Mouse (Mus musculus) midbrain, embryonic 15.5 days (tissue): ENCODE results near the gene Mus81. TPM values are rescaled to one million over a fixed set of nuclear protein-coding genes. Genes with fewer than 3 reads are reported as not detected.
A peak's percentile ranks its signal among the peaks of the same experiment; 100 is the strongest.
"Not testable (repeated sequence)": the region's sequence is repeated elsewhere in the genome, so short reads cannot be mapped to it uniquely, and the experiment has no call there.

Source experiments
- ATAC-seq: fragments of 200-750 bp; cut with Nextera tagmentation; replicated peaks from 2 replicates; pipeline ENCODE4 v1.8.0; 2017; ENCODE audit warnings: moderate TSS enrichment
- H3K27ac ChIP-seq: fragments of 300-500 bp; sonication (generic); 2 replicates; pipeline ENCODE4 v1.5.1; 2015; ENCODE audit warnings: mild to moderate bottlenecking, inconsistent platforms
- H3K27me3 ChIP-seq: fragments of 300-500 bp; sonication (generic); replicated peaks from 2 replicates; pipeline ENCODE4 v1.6.1; 2015; ENCODE audit warnings: inconsistent platforms
- H3K36me3 ChIP-seq: fragments of 300-500 bp; sonication (generic); replicated peaks from 2 replicates; pipeline ENCODE4 v1.6.1; 2015; ENCODE audit warnings: inconsistent platforms
- H3K4me1 ChIP-seq: fragments of 300-500 bp; sonication (generic); 2 replicates; pipeline ENCODE4 v1.6.1; 2015; ENCODE audit warnings: inconsistent platforms
- H3K4me2 ChIP-seq: fragments of 300-500 bp; sonication (generic); 2 replicates; pipeline ENCODE4 v1.6.1; 2015; ENCODE audit warnings: inconsistent platforms, mild to moderate bottlenecking, moderate library complexity
- H3K4me3 ChIP-seq: fragments of 300-500 bp; sonication (generic); 2 replicates; pipeline ENCODE4 v1.5.1; 2015; ENCODE audit warnings: mild to moderate bottlenecking, inconsistent platforms
- H3K9ac ChIP-seq: fragments of 300-500 bp; sonication (generic); 2 replicates; pipeline ENCODE4 v1.6.1; 2015; ENCODE audit warnings: mild to moderate bottlenecking, inconsistent platforms
- H3K9me3 ChIP-seq: fragments of 300-500 bp; sonication (generic); 2 replicates; pipeline ENCODE4 v1.6.1; 2016; ENCODE audit warnings: inconsistent platforms
- WGBS: fragments of 180-500 bp; shearing (Covaris S2); methylation state at CpG from one replicate; pipeline ENCODE4 v1.1.7; 2015; ENCODE audit warnings: mixed read lengths; 5-methylcytosine and 5-hydroxymethylcytosine counted together
- polyA plus RNA-seq: library from polyadenylated mRNA; unstranded; fragments of >200 nt; fragmentation: Nextera tagmentation; extraction: Ambion mirVana; gene quantifications from 2 replicates; pipeline ENCODE4 v1.2.1, GENCODE M21; 2015

Gene Mus81
- polyA plus RNA-seq, 1 experiment from 2014 or later: 54.3 TPM

DNA sequence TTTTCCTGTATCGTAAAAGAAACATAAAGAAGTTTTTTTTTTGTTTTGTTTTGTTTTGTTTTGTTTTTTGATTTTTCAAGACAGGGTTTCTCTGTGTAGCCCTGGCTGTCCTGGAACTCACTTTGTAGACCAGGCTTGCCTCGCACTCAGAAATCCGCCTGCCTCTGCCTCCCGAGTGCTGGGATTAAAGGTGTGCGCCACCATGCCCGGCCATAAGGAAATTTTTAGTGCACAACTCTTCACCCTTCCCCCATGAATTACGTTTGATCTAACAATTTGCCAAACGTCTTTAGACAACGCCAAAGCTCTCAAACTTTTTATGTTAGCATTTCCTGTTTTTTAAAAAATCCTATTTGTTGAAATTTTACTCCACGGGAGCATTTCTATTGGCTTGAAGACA is 1.5 kb upstream of the Mus81 start:
- WGBS: 48% methylated on average over 10 of the region's 10 CpGs
- H3K27ac ChIP-seq: peak overlapping the region; percentile 96

DNA sequence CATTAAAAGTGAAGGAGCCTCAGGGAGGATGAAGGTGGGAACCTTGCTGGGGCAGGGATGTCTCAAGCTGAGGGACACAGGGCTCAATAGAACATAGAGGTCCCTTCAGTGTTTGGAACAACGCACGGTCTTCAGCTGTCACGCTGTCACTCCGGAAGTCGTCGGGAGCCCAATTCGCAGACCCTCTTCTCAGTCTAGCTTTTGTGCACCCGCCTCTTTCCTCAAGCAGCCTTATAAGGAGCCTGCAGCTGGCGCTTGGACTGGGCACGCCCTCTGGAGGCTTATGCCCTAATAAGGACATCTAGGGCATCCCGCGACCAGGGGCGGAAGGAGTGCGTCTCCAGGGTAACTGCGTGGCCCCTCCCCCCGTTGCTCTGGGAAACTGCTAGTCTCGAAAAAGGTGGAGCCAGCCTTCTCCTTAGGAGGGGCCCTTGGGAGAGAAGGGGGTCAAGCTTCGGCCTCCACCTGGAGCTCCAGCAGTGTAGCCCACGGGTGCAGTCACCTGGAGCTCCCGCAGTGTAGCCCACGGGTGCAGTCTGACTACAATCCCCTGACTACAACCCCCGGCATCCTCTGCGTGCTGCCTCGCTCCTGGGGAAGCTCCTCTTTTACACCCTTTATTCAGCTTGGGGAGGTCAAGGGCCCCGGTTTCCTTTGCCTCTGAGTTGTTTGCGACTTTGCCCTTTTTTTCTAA is 823 bp upstream of the Mus81 start:
- Histone ChIP-seq H3K9ac (peak overlapping the region; percentile 39), H3K36me3 (peaks cover 15% of the 10 kb centered on the region), H3K9me3 (no peaks in the 10 kb centered on the region), H3K4me3 (peak overlapping the region; percentile 62), H3K27me3 (no peaks in the 10 kb centered on the region), H3K27ac (peak overlapping the region; percentile 96), H3K4me1 (peaks cover 52% of the 10 kb centered on the region), H3K4me2 (peak overlapping the region; percentile 83)
- peak; percentile 75 for ATAC-seq
- WGBS: under 1% methylated on average over 26 of the region's 26 CpGs

More for the DNA sequence above, 1.5 kb upstream of the Mus81 start:
- H3K9ac ChIP-seq, H3K9me3 ChIP-seq, H3K27me3 ChIP-seq, ATAC-seq: not testable (repeated sequence)
- peak overlapping the region; percentile 83 for H3K4me3 ChIP-seq
- H3K4me1 ChIP-seq: peaks cover 52% of the 10 kb centered on the region
- H3K36me3 ChIP-seq: peaks cover 20% of the 10 kb centered on the region
- H3K4me2 ChIP-seq: peak overlapping the region; percentile 83

DNA sequence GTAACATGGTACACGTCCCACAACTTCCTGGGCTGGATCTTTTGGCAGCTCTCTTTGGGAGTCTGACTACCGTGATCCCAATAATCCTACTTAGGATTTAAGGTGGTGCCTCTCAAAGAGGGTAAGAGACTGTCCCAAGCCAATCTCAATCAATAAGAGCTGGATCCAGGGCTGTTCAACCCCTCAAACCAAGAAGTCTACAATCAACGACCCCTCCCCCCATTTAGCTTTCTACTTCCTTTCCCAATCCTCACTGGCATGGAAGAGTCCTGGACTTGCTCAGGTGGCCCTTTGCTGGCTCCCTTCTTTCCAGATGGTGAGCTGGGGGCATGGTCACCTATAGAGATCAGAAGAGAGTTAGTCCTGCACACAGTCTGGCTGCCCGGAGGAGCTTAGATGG is 1.4 kb downstream of the Mus81 start:
- Histone ChIP-seq H3K36me3 (peaks cover 13% of the 10 kb centered on the region; the same call in 1 of the 2 replicates), H3K27me3 (no peaks in the 10 kb centered on the region), H3K27ac (peak overlapping the region; percentile 96; the same call in 1 of the 2 replicates), H3K9ac (no peak overlapping the region), H3K4me3 (0 out of 2 replicates have a peak overlapping the region, but pooled peaks have one; percentile 62), H3K4me2 (peak overlapping the region; percentile 83), H3K4me1 (peaks cover 37% of the 10 kb centered on the region), H3K9me3 (no peaks in the 10 kb centered on the region)
- WGBS: 87% methylated on average over 4 of the region's 4 CpGs
- no peak for ATAC-seq

DNA sequence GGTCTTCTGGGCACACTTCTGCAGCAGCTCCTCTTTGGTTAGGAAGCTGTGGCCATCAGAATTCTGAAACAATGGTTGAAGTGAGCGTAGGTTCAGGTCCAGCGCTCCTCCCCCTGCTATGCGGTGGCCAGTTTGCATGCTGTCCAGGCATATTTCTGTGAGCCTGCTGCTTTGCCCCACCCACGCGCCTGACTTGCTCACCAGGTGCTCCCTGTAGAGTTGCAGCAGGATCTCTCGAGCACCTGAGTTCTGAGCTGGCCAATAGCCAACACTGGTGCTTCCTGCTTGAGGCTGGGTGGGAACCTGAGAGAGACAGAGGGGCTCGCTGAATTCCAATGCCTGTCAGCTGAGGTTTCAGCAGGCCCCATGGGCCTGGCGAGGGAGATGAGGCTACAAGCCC is 1.9 kb downstream of the Mus81 start:
- H3K27me3 ChIP-seq: no peaks in the 10 kb centered on the region
- no peak for ATAC-seq
- no peak overlapping the region for H3K27ac ChIP-seq
- WGBS: 94% methylated on average over 8 of the region's 8 CpGs
- peaks cover 13% of the 10 kb centered on the region; the same call in 1 of the 2 replicates for H3K36me3 ChIP-seq
- no peak overlapping the region for H3K4me2 ChIP-seq
- H3K4me3 ChIP-seq: no peak overlapping the region
- H3K9ac ChIP-seq: no peak overlapping the region
- no peaks in the 10 kb centered on the region for H3K9me3 ChIP-seq
- H3K4me1 ChIP-seq: peaks cover 32% of the 10 kb centered on the region

- no peak overlapping the region for H3K9ac ChIP-seq
- H3K4me3 ChIP-seq: no peak overlapping the region
- no peak overlapping the region for H3K27ac ChIP-seq
- no peak overlapping the region for H3K4me2 ChIP-seq
- no peak for ATAC-seq
- peaks cover 32% of the 10 kb centered on the region for H3K4me1 ChIP-seq
- WGBS: 98% methylated on average over 7 of the region's 7 CpGs
- H3K27me3 ChIP-seq: no peaks in the 10 kb centered on the region
- H3K36me3 ChIP-seq: peaks cover 13% of the 10 kb centered on the region; the same call in 1 of the 2 replicates
- no peaks in the 10 kb centered on the region for H3K9me3 ChIP-seq
Observed at GRCm38 (mm10) chr19:5485821-5486220, 2.4 kb downstream of the Mus81 start.

- Histone ChIP-seq H3K36me3 (peaks cover 13% of the 10 kb centered on the region; the same call in 1 of the 2 replicates), H3K4me2 (no peak overlapping the region), H3K9me3 (no peaks in the 10 kb centered on the region), H3K4me3 (no peak overlapping the region), H3K27me3 (no peaks in the 10 kb centered on the region), H3K9ac (no peak overlapping the region), H3K27ac (no peak overlapping the region), H3K4me1 (peaks cover 32% of the 10 kb centered on the region)
- WGBS: 92% methylated on average over 8 of the region's 8 CpGs
- no peak for ATAC-seq
Observed at GRCm38 (mm10) chr19:5485371-5485770, 2.8 kb downstream of the Mus81 start.

DNA sequence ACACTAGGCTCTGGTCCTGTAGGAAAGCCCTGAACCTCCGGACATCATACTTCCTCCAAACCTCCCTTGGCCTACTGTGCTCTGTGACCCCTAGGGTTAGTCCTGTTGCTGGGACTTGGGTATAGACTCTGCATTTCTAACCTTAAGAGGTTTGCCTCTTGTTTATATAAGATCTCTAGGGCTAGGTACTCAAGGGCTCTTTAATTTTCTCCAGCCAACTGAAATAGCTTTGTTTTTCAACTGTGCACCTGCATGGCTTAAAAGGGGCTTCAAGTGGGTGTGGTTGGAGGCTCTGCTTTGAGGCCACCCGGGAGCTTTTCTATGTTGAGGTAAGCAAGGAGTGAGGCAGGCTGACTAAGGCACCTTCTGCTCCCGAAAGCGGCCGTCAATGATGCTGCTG is 3.7 kb downstream of the Mus81 start:
- H3K4me2 ChIP-seq: no peak overlapping the region
- no peak for ATAC-seq
- peaks cover 26% of the 10 kb centered on the region for H3K4me1 ChIP-seq
- H3K9me3 ChIP-seq: no peaks in the 10 kb centered on the region
- 90% methylated on average over 5 of the region's 5 CpGs for WGBS
- no peak overlapping the region for H3K4me3 ChIP-seq
- H3K9ac ChIP-seq: no peak overlapping the region
- H3K27me3 ChIP-seq: no peaks in the 10 kb centered on the region
- H3K27ac ChIP-seq: no peak overlapping the region
- peaks cover 13% of the 10 kb centered on the region; the same call in 1 of the 2 replicates for H3K36me3 ChIP-seq

- H3K36me3 ChIP-seq: peaks cover 13% of the 10 kb centered on the region; the same call in 1 of the 2 replicates
- ATAC-seq: no peak
- WGBS: 91% methylated on average over 19 of the region's 19 CpGs
Observed at GRCm38 (mm10) chr19:5483386-5484359, 4.5 kb downstream of the Mus81 start.

DNA sequence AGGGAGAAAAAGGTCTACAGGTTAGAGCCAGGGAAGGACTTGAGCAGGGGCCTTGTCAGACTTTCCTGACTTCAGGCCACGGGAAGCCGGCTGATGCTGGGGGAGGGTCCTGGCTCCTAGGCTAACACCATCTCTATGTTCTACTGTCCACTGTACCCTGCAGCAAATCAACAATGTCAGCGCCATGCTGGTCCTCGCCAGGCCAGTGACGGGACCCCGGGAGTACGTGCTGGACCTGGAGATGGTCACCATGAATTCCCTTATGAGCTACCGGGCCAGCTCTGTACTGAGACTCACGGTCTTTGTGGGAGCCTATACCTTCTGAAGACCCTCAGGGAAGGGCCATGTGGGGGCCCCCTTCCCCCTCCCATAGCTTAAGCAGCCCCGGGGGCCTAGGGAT is 6.8 kb downstream of the Mus81 start:
- Histone ChIP-seq H3K9ac (no peak overlapping the region), H3K36me3 (peaks cover 13% of the 10 kb centered on the region; the same call in 1 of the 2 replicates), H3K27ac (no peak overlapping the region), H3K4me1 (peaks cover 2% of the 10 kb centered on the region), H3K9me3 (no peaks in the 10 kb centered on the region), H3K4me2 (no peak overlapping the region), H3K27me3 (no peaks in the 10 kb centered on the region), H3K4me3 (no peak overlapping the region)
- no peak for ATAC-seq
- WGBS: 94% methylated on average over 10 of the region's 10 CpGs

More at GRCm38 (mm10) chr19:5483386-5484359, 4.5 kb downstream of the Mus81 start:
- no peak overlapping the region for H3K9ac ChIP-seq
- no peak overlapping the region for H3K4me3 ChIP-seq
- H3K27ac ChIP-seq: no peak overlapping the region
- H3K4me2 ChIP-seq: no peak overlapping the region
- peaks cover 19% of the 10 kb centered on the region for H3K4me1 ChIP-seq
- no peaks in the 10 kb centered on the region for H3K9me3 ChIP-seq
- H3K27me3 ChIP-seq: no peaks in the 10 kb centered on the region

GRCm38 (mm10) chr19:5480016-5480415 is 8.2 kb downstream of the Mus81 start:
- Histone ChIP-seq H3K36me3 (peaks cover 13% of the 10 kb centered on the region; the same call in 1 of the 2 replicates), H3K27ac (no peak overlapping the region), H3K9me3 (no peaks in the 10 kb centered on the region), H3K27me3 (no peaks in the 10 kb centered on the region), H3K9ac (no peak overlapping the region), H3K4me1 (peaks cover 9% of the 10 kb centered on the region), H3K4me3 (no peak overlapping the region), H3K4me2 (no peak overlapping the region)
- no peak for ATAC-seq
- 91% methylated on average over 10 of the region's 10 CpGs for WGBS

- peaks cover 6% of the 10 kb centered on the region; the same call in 1 of the 2 replicates for H3K36me3 ChIP-seq
- no peaks in the 10 kb centered on the region for H3K9me3 ChIP-seq
- no peak overlapping the region for H3K4me3 ChIP-seq
- H3K27ac ChIP-seq: no peak overlapping the region
- H3K4me2 ChIP-seq: no peak overlapping the region
- no peaks in the 10 kb centered on the region for H3K27me3 ChIP-seq
- peaks cover 23% of the 10 kb centered on the region for H3K4me1 ChIP-seq
- H3K9ac ChIP-seq: no peak overlapping the region
- WGBS: 90% methylated on average over 18 of the region's 18 CpGs
- ATAC-seq: no peak
Observed at GRCm38 (mm10) chr19:5477668-5478300, 10.4 kb downstream of the Mus81 start.
